Mouse (Mus musculus): ENCODE results near the gene Exosc1.

Gene Exosc1

DNA sequence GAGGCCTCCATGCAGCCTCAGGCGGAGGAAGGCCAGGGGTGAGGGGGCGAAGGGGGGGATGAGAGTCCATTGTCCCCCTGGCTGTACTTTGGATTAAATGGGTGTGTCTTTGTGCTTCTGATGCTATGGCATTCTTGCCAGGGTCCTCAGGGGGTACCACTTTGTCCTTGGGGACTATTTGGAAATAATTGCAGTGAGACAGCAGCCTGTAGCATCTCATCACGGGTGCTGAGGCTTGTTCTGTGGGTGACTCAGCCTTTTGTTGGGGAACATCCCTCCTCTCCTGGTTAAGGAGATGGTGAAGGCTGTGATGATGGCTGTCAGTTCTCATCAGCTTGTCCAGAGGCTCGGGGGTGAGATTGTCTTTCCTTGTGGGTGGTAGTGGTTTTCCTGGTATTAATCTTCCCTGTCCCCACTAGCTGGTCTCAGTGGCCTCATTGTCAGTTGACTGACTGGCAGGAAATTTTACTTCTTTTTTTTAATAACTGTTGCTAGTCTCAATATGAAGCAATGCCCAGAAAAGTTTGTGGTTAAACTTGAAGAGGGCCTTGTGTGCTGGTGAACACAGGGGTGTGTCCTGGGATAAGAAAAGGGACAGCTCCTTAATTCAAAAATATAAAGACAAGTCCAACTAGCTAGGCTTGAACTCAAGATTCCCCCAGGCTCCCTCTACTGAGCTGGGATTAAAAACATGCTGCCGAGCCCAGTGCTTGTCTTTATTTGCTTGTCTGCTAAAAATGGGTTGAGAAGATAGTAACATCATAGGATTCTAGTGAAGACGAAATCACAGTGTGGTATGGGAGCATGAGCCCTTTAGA is 19.2 kb downstream of the Exosc1 start:
- DNase-seq (ENCODE audit: low read depth) = peak; percentile 85

GRCm38 (mm10) chr19:41912121-41913080 is 20.8 kb downstream of the Exosc1 start:
- DNase-seq (ENCODE audit: low read depth) = peak; percentile 36

GRCm38 (mm10) chr19:41911178-41912073 is 21.8 kb downstream of the Exosc1 start, which contains the start of gene Pgam1:
Pgam1 (plus strand) TSS chr19:41911923.
- DNase-seq (ENCODE audit: low read depth) = peak; percentile 99

GRCm38 (mm10) chr19:41910396-41910795 is 22.8 kb downstream of the Exosc1 start:
- no peak for DNase-seq (ENCODE audit: low read depth)

GRCm38 (mm10) chr19:41908736-41909135 is 24.5 kb downstream of the Exosc1 start:
- no peak for DNase-seq (ENCODE audit: low read depth)

GRCm38 (mm10) chr19:41907079-41907760 is 26.0 kb downstream of the Exosc1 start:
- no peak for DNase-seq (ENCODE audit: low read depth)

GRCm38 (mm10) chr19:41906311-41907078 is 26.7 kb downstream of the Exosc1 start:
- peak; percentile 72 for DNase-seq (ENCODE audit: low read depth)

GRCm38 (mm10) chr19:41905246-41905645 is 28.0 kb downstream of the Exosc1 start:
- DNase-seq (ENCODE audit: low read depth) = no peak

- DNase-seq (ENCODE audit: low read depth) = peak; percentile 93
Measured at GRCm38 (mm10) chr19:41902848-41903593, 30.2 kb downstream of the Exosc1 start.

- DNase-seq (ENCODE audit: low read depth) = peak; percentile 92
Measured at GRCm38 (mm10) chr19:41901696-41902095, 31.5 kb downstream of the Exosc1 start.

- DNase-seq (ENCODE audit: low read depth) = peak; percentile 98
Measured at GRCm38 (mm10) chr19:41900495-41901090, 32.6 kb downstream of the Exosc1 start.

- DNase-seq (ENCODE audit: low read depth) = peak; percentile 86
Measured at GRCm38 (mm10) chr19:41898860-41899259, 34.4 kb downstream of the Exosc1 start.

DNA sequence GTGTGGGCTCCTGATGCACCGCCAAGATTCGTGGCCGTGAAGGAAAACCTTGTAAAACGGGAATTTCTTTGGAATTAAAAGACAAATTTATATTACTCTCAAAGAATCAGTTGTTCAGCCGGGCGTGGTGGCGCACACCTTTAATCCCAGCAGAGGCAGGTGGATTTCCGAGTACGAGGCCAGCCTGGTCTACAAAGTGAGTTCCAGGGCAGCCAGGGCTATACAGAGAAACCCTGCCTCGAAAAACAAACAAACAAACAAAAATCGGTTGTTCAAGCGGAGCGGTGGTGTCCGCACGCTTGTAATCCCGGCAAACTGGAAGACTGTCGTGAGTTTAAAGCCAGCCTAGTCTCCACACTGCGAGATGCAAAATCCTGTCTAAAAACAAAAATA is 36.9 kb downstream of the Exosc1 start:
- no peak for DNase-seq (ENCODE audit: low read depth)

GRCm38 (mm10) chr19:41895460-41896318 is 37.5 kb downstream of the Exosc1 start, which contains the start of gene Rrp12:
Rrp12 (minus strand) TSS chr19:41896173.
- peak; percentile 96 for DNase-seq (ENCODE audit: low read depth)

DNA sequence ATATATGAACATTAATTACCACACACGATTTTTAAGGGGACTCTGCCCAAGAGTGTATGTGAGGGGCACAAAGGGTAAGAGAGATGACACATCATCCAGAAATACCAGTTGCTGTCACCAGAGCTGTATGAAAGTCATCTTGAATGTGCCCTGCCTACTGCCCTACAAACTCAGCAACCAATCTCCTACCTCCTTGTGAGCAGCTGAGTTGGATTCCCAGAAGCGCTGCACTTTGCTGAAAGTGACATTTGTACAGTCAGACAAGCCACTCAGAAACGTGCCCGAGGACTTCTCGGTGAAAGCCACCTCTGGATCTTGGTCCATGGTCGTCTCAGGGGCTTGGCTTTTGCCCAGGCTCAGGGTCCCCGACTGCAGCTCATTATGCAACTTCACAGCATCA is 38.3 kb downstream of the Exosc1 start:
- peak; percentile 56 for DNase-seq (ENCODE audit: low read depth)

GRCm38 (mm10) chr19:41888191-41888590 is 45.0 kb downstream of the Exosc1 start:
- no peak for DNase-seq (ENCODE audit: low read depth)

GRCm38 (mm10) chr19:41883882-41884281 is 49.3 kb downstream of the Exosc1 start:
- no peak for DNase-seq (ENCODE audit: low read depth)

- DNase-seq (ENCODE audit: low read depth) = no peak
Measured at GRCm38 (mm10) chr19:41881842-41882241, 51.4 kb downstream of the Exosc1 start.

Measured in 416B (cell line).